Mouse (Mus musculus) lung, embryonic 14.5 days (tissue): ENCODE measurements at regions not wholly inside any gene's neighbourhood (a gene's known extent, or its start where the extent isn't known, plus 50 kb on each side); places are given as distances from the start of the nearest gene placed in this dataset.

Source experiments
- ATAC-seq: fragments of 200-750 bp; cut with Nextera tagmentation; 2 replicates; pipeline ENCODE4 v1.8.0; 2017; ENCODE audit warnings: mild to moderate bottlenecking, moderate TSS enrichment, moderate library complexity; ENCODE audit not compliant: insufficient read depth
- DNase-seq: peaks from one replicate; pipeline ENCODE4 v3.0.0-alpha.2; 2015
- H3K27ac ChIP-seq: fragments of 300-500 bp; sonication (generic); 2 replicates; pipeline ENCODE4 v1.5.1; 2014; ENCODE audit warnings: low read depth, mild to moderate bottlenecking, moderate library complexity
- H3K27me3 ChIP-seq: fragments of 300-500 bp; sonication (generic); 2 replicates; pipeline ENCODE4 v1.6.1; 2014; ENCODE audit warnings: low read length, control low read depth; ENCODE audit not compliant: insufficient read depth
- H3K36me3 ChIP-seq: fragments of 300-500 bp; sonication (generic); 2 replicates; pipeline ENCODE4 v1.6.1; 2014; ENCODE audit warnings: control low read depth; ENCODE audit not compliant: insufficient read depth
- H3K4me1 ChIP-seq: fragments of 300-500 bp; sonication (generic); 2 replicates; pipeline ENCODE4 v1.6.1; 2014; ENCODE audit warnings: antibody characterized with exemption, control low read depth; ENCODE audit not compliant: insufficient read depth
- H3K4me2 ChIP-seq: fragments of 300-500 bp; sonication (generic); 2 replicates; pipeline ENCODE4 v1.6.1; 2014; ENCODE audit warnings: mild to moderate bottlenecking
- H3K4me3 ChIP-seq: fragments of 300-500 bp; sonication (generic); 2 replicates; pipeline ENCODE4 v1.5.1; 2014; ENCODE audit warnings: low read depth, low read length
- H3K9ac ChIP-seq: fragments of 300-500 bp; sonication (generic); 2 replicates; pipeline ENCODE4 v1.6.1; 2014
- H3K9me3 ChIP-seq: fragments of 300-500 bp; sonication (generic); 2 replicates; pipeline ENCODE4 v1.6.1; 2016; ENCODE audit warnings: low read depth, low read length, control low read depth
- CTCF ChIP-seq: IDR thresholded peaks from 2 replicates; pipeline ENCODE4 v1.5.1; 2016; ENCODE audit warnings: antibody characterized with exemption, low read depth
- WGBS: fragments of 180-500 bp; shearing (Covaris S2); extraction: QIAGEN DNeasy Blood & Tissue Kit; methylation state at CpG from one replicate; pipeline ENCODE4 v1.1.7; 2014; 5-methylcytosine and 5-hydroxymethylcytosine counted together

DNA sequence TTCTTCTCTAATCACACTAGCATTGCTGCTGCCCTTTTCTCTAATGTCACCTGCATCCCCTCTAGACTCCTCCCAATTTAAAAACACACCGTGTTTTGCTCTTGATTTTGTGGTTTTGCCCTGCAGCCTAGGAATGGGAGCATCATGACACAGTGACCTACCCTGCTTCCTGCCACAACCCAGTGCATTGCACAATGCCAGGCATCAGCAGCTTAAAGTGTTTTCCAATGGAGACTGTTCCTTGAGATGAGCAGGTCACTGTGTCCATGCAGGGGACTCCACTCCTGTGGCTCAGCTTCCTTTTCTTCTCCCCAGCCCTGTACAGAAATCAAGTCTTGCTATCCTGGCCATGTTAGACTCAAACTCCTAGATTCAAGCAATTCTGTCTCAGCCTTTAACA lies 84.1 kb downstream of the Polr2m start:
- no peaks in the 10 kb centered on the region for H3K36me3 ChIP-seq
- ATAC-seq (no peak), DNase-seq (no peak)
- no peak for TF ChIP-seq CTCF
- H3K4me3 ChIP-seq: no peak overlapping the region
- H3K27me3 ChIP-seq: no peaks in the 10 kb centered on the region
- H3K27ac ChIP-seq: no peak overlapping the region
- H3K9me3 ChIP-seq: no peaks in the 10 kb centered on the region
- 62% methylated on average over 1 of the region's 1 CpGs for WGBS
- no peak overlapping the region for H3K9ac ChIP-seq
- H3K4me1 ChIP-seq: no peaks in the 10 kb centered on the region
- no peak overlapping the region for H3K4me2 ChIP-seq

GRCm38 (mm10) chr9:71399346-71399745 lies 86.4 kb downstream of the Polr2m start:
- H3K4me2 ChIP-seq: no peak overlapping the region
- no peak overlapping the region for H3K9ac ChIP-seq
- H3K4me3 ChIP-seq: no peak overlapping the region
- H3K4me1 ChIP-seq: no peaks in the 10 kb centered on the region
- H3K9me3 ChIP-seq: no peaks in the 10 kb centered on the region
- no peaks in the 10 kb centered on the region for H3K36me3 ChIP-seq
- ATAC-seq: no peak
- H3K27me3 ChIP-seq: no peaks in the 10 kb centered on the region
- H3K27ac ChIP-seq: no peak overlapping the region
- TF ChIP-seq CTCF: no peak
- 71% methylated on average over 1 of the region's 1 CpGs for WGBS
- no peak for DNase-seq

GRCm38 (mm10) chr9:71396784-71397183 lies 89.0 kb downstream of the Polr2m start:
- no peak overlapping the region for H3K27ac ChIP-seq
- DNase-seq (no peak), ATAC-seq (no peak)
- no peak overlapping the region for H3K4me2 ChIP-seq
- H3K36me3 ChIP-seq: no peaks in the 10 kb centered on the region
- no peak for TF ChIP-seq CTCF
- no peak overlapping the region for H3K9ac ChIP-seq
- H3K9me3 ChIP-seq: no peaks in the 10 kb centered on the region
- no peak overlapping the region for H3K4me3 ChIP-seq
- no peaks in the 10 kb centered on the region for H3K27me3 ChIP-seq
- H3K4me1 ChIP-seq: no peaks in the 10 kb centered on the region
- WGBS: 43% methylated on average over 7 of the region's 7 CpGs

- ATAC-seq (no peak), DNase-seq (no peak)
- Histone ChIP-seq H3K9ac (no peak overlapping the region), H3K9me3 (no peaks in the 10 kb centered on the region), H3K36me3 (no peaks in the 10 kb centered on the region), H3K4me3 (no peak overlapping the region), H3K4me1 (no peaks in the 10 kb centered on the region), H3K27me3 (no peaks in the 10 kb centered on the region), H3K27ac (no peak overlapping the region), H3K4me2 (no peak overlapping the region)
- no peak for TF ChIP-seq CTCF
- WGBS: 19% methylated on average over 5 of the region's 5 CpGs
Measured at GRCm38 (mm10) chr9:71390221-71390620, 95.5 kb downstream of the Polr2m start.

DNA sequence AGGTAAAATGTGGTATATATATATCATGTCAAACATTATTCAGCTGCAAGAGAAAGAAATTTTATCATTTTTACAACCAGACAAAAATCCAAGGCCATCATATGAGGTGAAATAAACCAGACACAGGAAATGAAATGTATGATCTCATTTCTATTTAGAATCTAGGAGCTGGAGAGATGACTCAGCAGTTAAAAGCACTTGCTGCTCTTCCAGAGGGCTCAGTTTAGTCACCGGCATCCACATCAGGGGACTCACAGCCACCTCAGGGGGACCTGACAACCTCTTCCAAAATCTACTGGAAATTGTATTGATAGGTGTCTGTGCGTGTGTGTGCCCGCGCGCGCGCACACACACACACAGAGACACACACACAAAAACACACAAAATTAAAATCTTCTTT lies 98.3 kb downstream of the Polr2m start:
- Histone ChIP-seq H3K4me1 (no peaks in the 10 kb centered on the region), H3K4me2 (no peak overlapping the region), H3K27ac (no peak overlapping the region), H3K27me3 (no peaks in the 10 kb centered on the region), H3K9ac (no peak overlapping the region), H3K36me3 (no peaks in the 10 kb centered on the region), H3K9me3 (no peaks in the 10 kb centered on the region), H3K4me3 (no peak overlapping the region)
- WGBS: 87% methylated on average over 7 of the region's 7 CpGs
- no peak for DNase-seq
- ATAC-seq: no peak
- no peak for TF ChIP-seq CTCF

DNA sequence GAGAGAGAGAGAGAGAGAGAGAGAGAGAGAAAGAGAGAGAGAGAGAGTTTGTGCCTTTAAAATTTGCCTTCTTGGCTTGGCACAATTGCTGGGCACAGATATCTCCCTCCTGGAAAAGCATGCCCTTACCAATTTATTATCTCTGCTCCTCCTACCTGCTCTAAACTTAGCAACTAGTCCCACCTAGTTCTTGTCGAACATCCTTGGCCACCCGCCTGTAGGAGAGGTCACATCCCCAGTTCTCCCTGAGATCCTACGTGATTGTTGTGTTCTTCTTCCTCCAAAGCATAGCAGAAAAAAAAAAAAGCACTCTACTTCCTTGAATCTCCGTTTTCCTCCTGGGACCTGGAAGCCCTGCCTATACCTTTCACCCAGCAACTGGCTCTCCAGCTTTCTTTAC lies 101.8 kb downstream of the Polr2m start:
- ATAC-seq: no peak
- H3K4me2 ChIP-seq: no peak overlapping the region
- no peaks in the 10 kb centered on the region for H3K9me3 ChIP-seq
- TF ChIP-seq CTCF: no peak
- H3K4me1 ChIP-seq: no peaks in the 10 kb centered on the region
- H3K4me3 ChIP-seq: no peak overlapping the region
- no peak overlapping the region for H3K9ac ChIP-seq
- no peaks in the 10 kb centered on the region for H3K27me3 ChIP-seq
- WGBS: 68% methylated on average over 4 of the region's 4 CpGs
- H3K27ac ChIP-seq: no peak overlapping the region
- no peaks in the 10 kb centered on the region for H3K36me3 ChIP-seq
- no peak for DNase-seq

- Histone ChIP-seq H3K4me2 (no peak overlapping the region), H3K27ac (no peak overlapping the region), H3K4me1 (no peaks in the 10 kb centered on the region), H3K4me3 (no peak overlapping the region), H3K9ac (no peak overlapping the region), H3K9me3 (no peaks in the 10 kb centered on the region), H3K27me3 (no peaks in the 10 kb centered on the region), H3K36me3 (no peaks in the 10 kb centered on the region)
- WGBS: 57% methylated on average over 4 of the region's 4 CpGs
- no peak for TF ChIP-seq CTCF
- DNase-seq: no peak
- ATAC-seq: no peak
Measured at GRCm38 (mm10) chr9:71379731-71380250, 105.9 kb downstream of the Polr2m start.

DNA sequence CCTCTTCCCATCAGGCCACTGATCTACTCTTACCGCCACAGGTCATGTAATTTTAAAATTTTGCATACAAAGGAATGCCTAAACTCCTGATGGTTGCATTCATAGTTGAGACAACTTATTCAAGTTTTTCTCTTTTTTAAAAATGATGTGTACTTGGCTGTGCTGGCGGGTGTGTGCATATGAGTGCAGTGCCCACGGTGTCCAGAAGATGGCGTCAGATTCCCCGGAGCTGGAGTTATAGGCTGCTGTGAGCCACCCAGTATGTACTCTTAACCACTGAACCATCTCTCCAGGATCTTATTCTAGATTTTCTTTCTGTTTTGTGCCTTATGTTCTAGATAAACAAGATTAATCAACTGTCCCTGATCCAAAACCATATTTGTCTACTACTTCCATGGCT lies 116.0 kb downstream of the Polr2m start:
- no peak overlapping the region for H3K9ac ChIP-seq
- no peak overlapping the region for H3K4me2 ChIP-seq
- 80% methylated on average over 5 of the region's 5 CpGs for WGBS
- H3K27me3 ChIP-seq: no peaks in the 10 kb centered on the region
- H3K4me3 ChIP-seq: no peak overlapping the region
- ATAC-seq: no peak
- no peak for TF ChIP-seq CTCF
- no peaks in the 10 kb centered on the region for H3K36me3 ChIP-seq
- no peaks in the 10 kb centered on the region for H3K4me1 ChIP-seq
- DNase-seq: no peak
- H3K9me3 ChIP-seq: no peaks in the 10 kb centered on the region
- no peak overlapping the region for H3K27ac ChIP-seq
